Mouse (Mus musculus) cerebellum, adult 9-11 months (tissue): ENCODE results near the gene Morn5.

Source experiments
- DNase-seq: peaks from one replicate; pipeline ENCODE4 v3.0.0; 2022

Morn5 gene

GRCm38 (mm10) chr2:36104956-36105741 is 55.9 kb downstream of the Morn5 start, which contains the start of gene Lhx6:
Gene Lhx6 (minus strand): TSS chr2:36105408.
- DNase-seq, result no peak

- no peak for DNase-seq
These were observed 59.4 kb downstream of the Morn5 start for GRCm38 (mm10) chr2:36108615-36109014.

GRCm38 (mm10) chr2:36112632-36113031 is 63.4 kb downstream of the Morn5 start:
- no peak for DNase-seq

- no peak for DNase-seq
These were observed 77.7 kb downstream of the Morn5 start for GRCm38 (mm10) chr2:36126795-36127429.

- no peak for DNase-seq
These were observed 78.7 kb downstream of the Morn5 start for GRCm38 (mm10) chr2:36127973-36128372.

GRCm38 (mm10) chr2:36129051-36129450 is 79.8 kb downstream of the Morn5 start:
- DNase-seq, result no peak
